Mouse (Mus musculus) skeletal muscle tissue, adult 2 months (tissue): ENCODE results near the gene Fli1.

Experiments used
- DNase-seq: peaks from one replicate; pipeline ENCODE4 v3.0.0-alpha.2; 2012; ENCODE audit warnings: low read depth, low spot score

Fli1 gene

DNA sequence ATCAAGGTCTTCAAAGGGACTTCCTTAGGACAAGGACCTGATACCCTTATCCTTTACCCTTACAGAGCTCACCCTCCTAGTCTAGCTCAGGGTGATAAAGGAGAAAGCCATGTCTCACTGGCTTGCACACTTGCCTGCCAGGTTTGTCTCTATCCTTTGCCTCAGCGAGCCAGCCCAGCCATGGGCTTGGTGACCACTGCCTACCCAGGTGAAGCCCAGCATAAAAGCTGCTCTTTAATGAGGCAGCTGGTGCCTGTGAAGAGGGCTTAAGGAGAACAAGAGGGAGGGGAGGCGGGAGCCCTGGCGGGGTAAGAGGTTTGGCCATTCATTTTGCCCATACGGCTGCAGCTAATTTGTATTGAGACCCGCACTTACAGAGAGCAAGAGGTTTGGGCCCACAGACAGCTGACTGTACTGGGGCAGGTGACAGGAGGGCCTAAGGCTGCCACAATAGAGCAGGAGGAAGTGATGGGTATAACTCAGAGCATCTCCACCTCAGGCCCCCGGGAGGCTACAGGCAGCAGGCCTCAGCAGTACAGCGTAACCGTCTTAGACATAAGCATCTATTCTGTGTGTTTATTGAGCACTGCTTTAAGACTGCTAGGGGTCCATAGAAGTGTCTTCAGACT lies 73.4 kb downstream of the Fli1 start:
- no peak for DNase-seq

DNA sequence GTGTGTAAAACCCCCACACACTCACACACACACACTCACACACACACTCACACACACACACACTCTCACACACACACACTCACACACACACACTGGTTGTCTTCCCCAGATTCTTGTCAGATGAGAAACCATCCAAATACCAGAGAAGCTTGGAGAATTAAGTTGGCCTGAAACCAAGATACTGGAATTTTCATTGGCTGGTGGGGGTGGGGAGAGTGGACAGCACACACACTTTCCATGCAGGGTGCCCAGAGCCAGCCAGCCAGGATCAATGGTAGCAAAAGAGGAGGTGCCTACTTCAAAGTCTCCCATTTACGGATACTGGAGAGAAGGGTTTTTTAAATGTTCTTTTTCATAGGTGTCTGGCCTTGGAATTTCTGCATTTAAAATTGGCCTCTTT lies 74.3 kb downstream of the Fli1 start:
- DNase-seq, result no peak

DNA sequence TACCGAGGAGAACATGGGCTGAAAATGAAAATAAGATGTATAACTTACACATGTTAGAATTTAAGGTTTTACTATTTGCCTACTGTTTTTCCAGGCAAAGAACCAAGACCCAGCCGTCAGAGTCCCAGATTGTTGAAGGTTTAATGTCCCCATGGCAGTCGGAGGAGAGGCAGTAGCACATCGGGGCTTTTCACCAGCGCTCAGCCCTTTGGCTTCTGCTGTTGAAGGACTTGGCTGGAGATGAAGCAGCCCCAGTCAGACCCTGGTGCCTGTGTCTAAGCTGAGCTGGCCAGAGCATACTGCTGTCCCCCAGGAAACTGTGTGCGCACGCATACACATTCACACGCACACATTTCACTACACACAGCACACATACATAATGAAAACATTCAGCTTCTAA lies 75.2 kb downstream of the Fli1 start:
- no peak for DNase-seq

DNA sequence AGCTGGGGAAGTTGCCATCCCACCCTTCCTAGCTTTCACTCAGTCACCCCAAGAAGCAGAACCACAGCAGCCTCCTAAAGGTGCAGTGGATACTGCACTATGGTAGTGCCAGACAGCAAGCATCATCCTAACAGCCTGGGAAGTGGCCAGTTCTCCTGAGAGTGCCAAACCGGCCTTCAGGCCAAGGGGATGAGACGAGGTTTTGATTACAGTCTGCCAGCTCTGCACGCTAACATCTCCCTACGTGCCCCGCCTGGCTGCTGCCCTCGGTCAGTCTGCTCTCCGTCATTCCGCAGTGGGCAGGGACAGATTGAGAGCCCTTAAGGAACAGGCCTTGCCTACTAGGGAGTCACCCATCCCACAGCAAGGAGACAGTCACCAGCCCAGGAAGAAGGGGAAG lies 75.8 kb downstream of the Fli1 start:
- no peak for DNase-seq

GRCm38 (mm10) chr9:32456707-32457106 lies 86.0 kb downstream of the Fli1 start:
- no peak for DNase-seq

DNA sequence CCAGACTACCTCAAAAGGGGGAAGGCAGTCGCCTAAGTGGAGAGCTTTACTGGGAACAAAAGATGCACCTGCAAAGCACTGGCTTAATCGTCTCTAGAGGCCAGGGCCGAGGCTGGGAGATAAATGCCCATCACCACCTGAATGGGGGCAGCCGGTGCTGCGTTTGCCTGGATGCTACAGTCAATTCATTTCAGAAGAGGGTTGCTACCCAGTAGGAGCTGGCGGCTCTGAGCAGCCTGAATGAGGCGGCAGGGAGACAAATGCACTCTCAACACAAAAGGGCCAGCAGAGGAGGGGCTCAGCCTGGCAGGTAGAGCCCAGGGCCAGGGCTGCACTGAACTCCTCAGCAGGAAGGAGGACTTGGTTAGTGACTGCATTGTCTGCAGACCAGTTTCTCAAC lies 92.5 kb downstream of the Fli1 start:
- no peak for DNase-seq

GRCm38 (mm10) chr9:32448766-32449165 lies 93.9 kb downstream of the Fli1 start:
- DNase-seq, result no peak

DNA sequence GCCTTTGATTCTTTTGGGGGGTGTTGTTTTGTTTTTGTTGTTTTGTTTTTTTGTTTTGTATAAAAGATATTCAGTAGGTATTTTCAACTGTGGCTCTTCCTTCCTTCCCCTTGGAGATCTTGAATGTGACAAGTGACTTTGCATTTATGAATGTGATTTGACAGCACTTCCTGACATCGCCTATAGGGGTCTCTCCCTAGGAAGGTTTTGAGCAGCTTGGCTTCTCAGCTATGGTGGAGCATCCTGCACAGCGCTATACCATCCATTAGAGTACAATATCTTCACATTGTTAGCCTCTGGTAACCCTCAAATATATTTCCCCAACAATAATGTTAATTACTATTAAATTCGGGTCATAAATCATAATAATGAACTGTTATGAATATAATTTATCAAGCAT lies 96.9 kb downstream of the Fli1 start:
- DNase-seq, result no peak

- no peak for DNase-seq
Measured at GRCm38 (mm10) chr9:32444453-32445201, 98.0 kb downstream of the Fli1 start.

DNA sequence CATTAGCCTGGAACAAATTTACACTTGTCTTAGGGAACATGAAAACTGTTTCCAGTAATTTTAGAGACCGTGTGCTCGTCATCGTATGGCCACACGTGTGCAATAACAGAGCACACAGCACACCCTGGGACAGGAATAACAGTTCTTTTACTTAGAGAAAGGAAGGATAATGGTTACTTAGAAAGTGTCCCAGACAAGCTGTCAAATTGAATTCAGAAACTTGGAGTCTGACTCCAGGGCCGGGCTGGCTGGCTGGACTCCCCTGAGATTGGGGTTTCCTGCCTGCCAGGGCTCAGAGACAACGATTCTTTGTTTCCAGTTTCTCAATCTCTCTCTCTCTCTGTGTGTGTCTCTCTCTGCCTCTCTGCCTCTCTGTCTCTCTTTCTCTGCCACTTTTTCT lies 98.8 kb downstream of the Fli1 start:
- no peak for DNase-seq

GRCm38 (mm10) chr9:32443115-32443514 lies 99.5 kb downstream of the Fli1 start:
- no peak for DNase-seq

DNA sequence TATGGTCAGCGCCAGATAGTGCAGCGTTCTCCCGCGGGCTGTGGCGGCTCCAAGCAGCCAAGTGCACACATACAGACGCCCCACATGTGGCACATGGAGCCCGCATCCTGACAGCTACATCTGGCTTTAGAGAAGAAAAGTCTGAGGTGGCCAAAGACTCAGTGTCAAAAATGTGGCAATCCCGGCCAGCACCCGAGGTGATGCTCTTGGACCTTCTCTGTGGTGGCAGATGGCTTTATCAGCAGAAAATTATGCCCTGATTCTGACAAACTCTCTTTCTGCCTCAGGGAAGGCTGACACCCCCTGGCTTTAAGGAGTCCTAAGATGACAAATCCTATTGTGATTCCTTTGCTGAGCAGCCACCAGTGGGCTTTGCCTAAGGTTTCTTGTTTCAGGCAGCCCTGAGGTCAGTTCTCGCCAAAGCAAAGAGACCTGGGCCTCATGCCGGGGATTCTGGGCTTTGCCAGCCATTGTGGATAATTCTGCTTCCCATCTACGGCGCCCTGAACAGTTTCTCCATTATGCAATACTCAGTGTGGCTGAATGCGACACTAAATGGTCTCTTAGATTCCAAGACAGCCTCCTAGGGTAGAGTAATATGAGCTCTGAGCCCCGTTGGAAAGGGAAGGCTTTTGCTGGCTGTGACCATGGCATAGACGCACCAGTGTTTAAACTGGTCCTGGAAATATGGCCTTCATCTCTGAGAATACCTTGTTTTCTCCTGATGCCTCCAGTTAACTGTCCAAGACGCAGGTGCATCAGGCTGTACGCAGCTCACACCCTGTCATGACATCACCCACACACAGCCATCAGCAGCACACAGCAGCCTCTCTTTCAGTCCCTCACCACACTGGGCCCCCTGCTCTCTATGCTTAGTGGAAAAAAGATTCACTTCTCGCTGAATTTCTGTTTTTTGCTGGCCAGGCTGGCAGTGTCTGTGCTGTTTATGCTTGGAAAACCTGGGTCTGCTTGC lies 108.1 kb downstream of the Fli1 start:
- DNase-seq, result no peak

DNA sequence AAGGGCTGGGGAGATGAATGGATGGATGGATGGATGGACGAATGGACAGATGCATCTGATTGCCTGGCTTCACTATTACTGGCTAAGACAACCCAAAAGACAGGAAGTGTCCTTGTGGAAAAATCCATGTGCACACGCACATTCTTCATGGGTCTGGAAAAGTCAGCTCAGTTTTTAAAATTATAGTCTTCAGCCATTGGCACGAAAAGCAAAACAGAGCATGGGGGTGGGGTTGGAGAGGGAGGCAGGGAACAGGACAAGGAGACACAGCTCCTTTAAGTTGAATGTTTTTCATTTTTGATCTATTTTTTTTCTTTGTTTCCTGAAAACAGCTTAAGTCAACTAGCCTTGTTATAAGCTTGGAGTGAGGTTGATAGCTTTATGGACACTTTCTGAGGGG lies 111.6 kb downstream of the Fli1 start:
- DNase-seq, result no peak

DNA sequence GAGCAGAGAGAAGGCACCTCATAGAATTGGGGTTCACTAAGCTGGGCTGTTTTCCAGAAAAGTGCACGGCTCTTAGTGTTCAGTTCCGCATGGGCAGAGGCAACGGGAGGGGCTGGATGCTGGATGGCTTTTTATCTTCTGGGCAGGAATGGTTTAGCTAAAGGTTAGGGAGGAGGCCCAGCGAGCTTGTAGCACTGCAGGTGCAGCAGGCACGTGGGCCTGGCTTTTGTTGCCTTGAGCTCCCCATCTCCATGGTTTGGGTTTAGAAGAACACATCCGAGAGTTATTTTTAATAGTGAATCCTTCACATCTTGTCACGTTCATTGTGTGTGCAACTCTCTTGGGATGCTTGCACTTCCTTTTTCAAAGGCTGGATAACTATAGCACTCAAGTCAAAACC lies 117.3 kb downstream of the Fli1 start:
- no peak for DNase-seq

- DNase-seq, result no peak
Measured at GRCm38 (mm10) chr9:32420711-32421110, 122.0 kb downstream of the Fli1 start.

- no peak for DNase-seq
Measured at GRCm38 (mm10) chr9:32417466-32418116, 125.1 kb downstream of the Fli1 start.

- no peak for DNase-seq
Measured at GRCm38 (mm10) chr9:32415952-32416351, 126.7 kb downstream of the Fli1 start.

DNA sequence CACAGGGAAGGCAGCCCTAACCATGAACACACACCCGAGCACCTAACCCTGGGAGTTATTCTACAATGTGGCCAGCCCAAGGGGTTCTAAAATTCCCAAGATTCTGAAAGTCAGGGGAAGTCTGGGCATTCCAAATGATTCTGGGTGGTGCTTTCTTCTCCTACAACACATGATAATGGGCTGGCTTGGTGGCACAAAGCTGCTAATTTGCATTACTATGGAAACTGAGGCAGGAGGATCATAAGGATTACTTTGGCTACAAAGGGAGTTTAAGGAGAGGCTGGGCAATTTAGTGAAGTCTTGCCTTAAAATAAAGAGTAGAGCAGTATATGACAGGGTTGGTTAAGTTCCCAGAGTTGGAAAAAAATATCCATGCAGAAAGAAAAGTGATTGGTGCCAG lies 127.7 kb downstream of the Fli1 start:
- DNase-seq, result no peak

- no peak for DNase-seq
Measured at GRCm38 (mm10) chr9:32412836-32413580, 129.7 kb downstream of the Fli1 start.

- DNase-seq, result no peak
Measured at GRCm38 (mm10) chr9:32411507-32411906, 131.2 kb downstream of the Fli1 start.

DNA sequence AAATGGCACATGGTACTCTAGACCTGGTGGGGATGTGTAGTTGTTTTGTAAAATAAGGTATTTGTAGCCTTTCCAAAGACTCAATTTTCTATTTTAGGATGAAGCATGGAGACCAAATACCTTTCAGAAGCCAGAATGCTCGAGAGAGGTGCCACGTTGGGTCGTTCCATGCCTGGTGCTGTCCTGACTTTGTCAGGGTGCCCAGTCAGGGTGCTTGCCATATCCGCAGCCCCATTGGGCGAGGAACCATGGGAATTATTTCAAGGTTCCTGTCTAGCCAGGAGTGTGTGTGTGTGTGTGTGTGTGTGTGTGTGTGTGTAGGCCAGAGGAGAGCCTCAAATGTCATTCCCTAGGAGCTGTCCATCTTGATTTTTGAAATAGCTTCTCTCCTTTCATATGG lies 132.0 kb downstream of the Fli1 start:
- DNase-seq, result no peak
